Mouse (Mus musculus) spleen, adult 2 months (tissue): ENCODE results near the gene Crocc2.

Experiments used
- CTCF ChIP-seq: fragments of 200-500 bp; IDR thresholded peaks from 2 replicates; pipeline ENCODE4 v1.5.1; 2011; ENCODE audit warnings: mild to moderate bottlenecking, inconsistent platforms; ENCODE audit not compliant: insufficient read depth, insufficient read length, insufficient replicate concordance; ENCODE audit errors: extremely low read depth
- POLR2A ChIP-seq: fragments of 200-500 bp; IDR thresholded peaks from 2 replicates; pipeline ENCODE4 v1.6.1; 2011; ENCODE audit warnings: low read depth, low read length, inconsistent platforms

DNA sequence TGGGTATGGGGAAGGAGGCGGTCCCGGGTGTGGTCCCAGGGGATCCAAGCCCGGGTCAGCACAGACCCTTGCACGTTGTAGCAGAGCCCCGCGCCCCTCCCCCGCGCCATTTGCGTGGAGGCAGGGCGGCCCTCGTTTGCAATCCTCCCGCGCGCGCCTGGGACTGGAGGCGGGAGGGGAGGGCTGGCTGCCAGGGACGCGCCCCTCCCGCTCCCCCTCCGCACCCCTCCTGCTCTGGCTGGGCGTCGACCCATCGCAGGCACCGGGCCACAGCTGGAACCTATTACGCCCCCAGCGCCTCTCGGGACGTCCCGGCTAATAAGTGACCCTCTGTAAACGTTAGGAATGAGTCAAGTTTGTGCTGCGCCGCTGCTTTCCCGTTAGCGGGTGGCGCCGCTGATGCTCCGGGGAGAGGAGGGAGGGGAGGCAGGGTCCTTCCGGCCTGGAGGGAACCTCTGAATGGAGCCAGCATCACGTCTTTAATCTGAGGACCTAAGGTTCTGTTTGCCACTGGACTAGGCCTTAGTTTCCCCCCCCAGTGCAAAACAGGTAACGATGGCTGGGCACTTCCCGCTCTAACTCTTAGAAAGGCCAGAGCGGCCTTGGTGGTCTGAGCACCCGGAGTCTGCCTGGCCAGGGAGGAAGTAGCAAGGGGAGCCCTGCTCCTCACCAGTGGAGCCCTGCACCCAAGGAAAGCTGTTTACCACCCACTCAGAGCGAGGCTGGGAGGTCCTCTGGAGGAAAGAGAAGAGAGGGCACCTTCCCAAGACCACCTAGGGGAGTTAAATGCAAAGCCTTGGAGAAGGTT, 8.2 kb downstream of the Crocc2 start:
- TF ChIP-seq CTCF (no peak), POLR2A (no peak)
